Mouse (Mus musculus) adrenal gland, postnatal 25 days (tissue): ENCODE results near the gene Tango6. TPM values are rescaled to one million over a fixed set of nuclear protein-coding genes. Genes with fewer than 3 reads are reported as not detected.
"Not testable (repeated sequence)": the region's sequence is repeated elsewhere in the genome, so short reads cannot be mapped to it uniquely, and the experiment has no call there.

Source experiments
- DNase-seq: peaks from one replicate; pipeline ENCODE4 v3.0.0; 2021; ENCODE audit warnings: mixed read lengths
- total RNA-seq: library from RNA; stranded (reverse); gene quantifications from 2 replicates; pipeline ENCODE4 v1.2.3, GENCODE M21; 2021

Tango6 gene
- total RNA-seq, 1 experiment from 2014 or later: 13.7 TPM

GRCm38 (mm10) chr8:106880121-106880707 lies 197.3 kb downstream of the Tango6 start:
- DNase-seq: no peak

GRCm38 (mm10) chr8:106884094-106884493 lies 201.2 kb downstream of the Tango6 start:
- not testable (repeated sequence) for DNase-seq

- DNase-seq: not testable (repeated sequence)
Observed at GRCm38 (mm10) chr8:106884826-106885400, 202.0 kb downstream of the Tango6 start.

GRCm38 (mm10) chr8:106887336-106888189 lies 204.7 kb downstream of the Tango6 start:
- DNase-seq: peak; percentile 77

GRCm38 (mm10) chr8:106888803-106889202 lies 205.9 kb downstream of the Tango6 start:
- no peak for DNase-seq

- peak; percentile 31 for DNase-seq
Observed at GRCm38 (mm10) chr8:106892210-106892805, 209.4 kb downstream of the Tango6 start.

- peak; percentile 71 for DNase-seq
Observed at GRCm38 (mm10) chr8:106892806-106893451, 210.1 kb downstream of the Tango6 start.

GRCm38 (mm10) chr8:106893481-106894156 lies 210.8 kb downstream of the Tango6 start, which contains the start of gene Utp4:
TSS of gene Utp4 (plus strand) at chr8:106893636.
- peak; percentile 91 for DNase-seq

- DNase-seq: no peak
Observed at GRCm38 (mm10) chr8:106899473-106899872, 216.6 kb downstream of the Tango6 start.

Other genes with a start within 250 kb of the Tango6 start
- gene 6030452D12Rik, start 182.5 kb upstream of the Tango6 start, total RNA-seq: not detected in 2 replicates
- 0.27 and 0.52 TPM in 2 replicates for gene Cdh3, start 172.2 kb upstream of the Tango6 start, total RNA-seq
- 101 and 113 TPM in 2 replicates for gene Gm10073, start 109.6 kb upstream of the Tango6 start, total RNA-seq
- gene Cdh1, start 79.7 kb upstream of the Tango6 start, total RNA-seq: 0.06 and 0.48 TPM in 2 replicates
- gene Has3, start 187.2 kb downstream of the Tango6 start, total RNA-seq: 0.33 and 0.55 TPM in 2 replicates
- gene Utp4, start 210.6 kb downstream of the Tango6 start, total RNA-seq: 39.6 and 47.2 TPM in 2 replicates